ENCODE assay signal across 36 mouse cellular contexts in genomic region chr9:119759457-119759856, GRCm38 (mm10). TPM values are rescaled to one million over a fixed set of nuclear protein-coding genes. Genes with fewer than 3 reads are reported as not detected.
A peak's percentile ranks its signal among the peaks of the same experiment; 100 is the strongest.
DNase-seq lines count a peak whose midpoint lies in the region; TF ChIP-seq lines count a peak whose summit lies in the region.
"Had no signal": no experiment of that assay in that cellular context is flagged by ENCODE, and none has a peak within 500 bp of the region (broad histone marks: within the 10 kb centered on the region; RNA-seq: fewer than 3 reads in every experiment).

No protein-coding gene starts in this region.

- H3K9ac ChIP-seq in heart, adult 2 months (ENCODE audit: low read depth, low read length), result no peak overlapping the region
- H3K9ac ChIP-seq in CH12.LX (ENCODE audit: insufficient read depth, low read depth), result no peak overlapping the region
- H3K9ac ChIP-seq: embryonic facial prominence, embryonic 15.5 days; forebrain, embryonic 12.5 days; heart, embryonic 13.5 days; liver, embryonic 12.5 days; lung, embryonic 15.5 days; midbrain, embryonic 15.5 days; neural tube, embryonic 15.5 days; stomach, embryonic 15.5 days had no signal

- DNase-seq in heart, adult 2 months, result no peak
- no peak for DNase-seq in heart, postnatal 25 days (ENCODE audit: low spot score)
- DNase-seq in CH12.LX (ENCODE audit: extremely low read depth), result no peak
- DNase-seq in ES-CJ7 (ENCODE audit: low read depth, low spot score), result peak; percentile 18
- DNase-seq in brain, embryonic 14.5 days (ENCODE audit: low read depth), result no peak
- DNase-seq in urinary bladder, postnatal 25 days (ENCODE audit: low spot score), result no peak
- DNase-seq in spleen, adult 12 weeks (ENCODE audit: low spot score), result no peak
- DNase-seq: adrenal gland, adult 2 months; adrenal gland, postnatal 36 days; cerebellum, adult 2 months; cerebellum, postnatal 14 days; gastrocnemius, postnatal 36 days; heart, postnatal 10 days; kidney, postnatal 25 days; retina, postnatal 1 day; right cerebral cortex, postnatal 14 days; thymus, postnatal 14 days had no signal

- no peaks in the 10 kb centered on the region for H3K27me3 ChIP-seq in heart, adult 2 months (ENCODE audit: control insufficient read depth, insufficient read depth, low read length)
- H3K27me3 ChIP-seq in CH12.LX (replicated peaks), result peaks cover 3% of the 10 kb centered on the region
- H3K27me3 ChIP-seq: embryonic facial prominence, embryonic 15.5 days; forebrain, embryonic 12.5 days; heart, embryonic 13.5 days; liver, embryonic 12.5 days; lung, embryonic 15.5 days; midbrain, embryonic 15.5 days; neural tube, embryonic 15.5 days; stomach, embryonic 15.5 days had no signal

- no peak overlapping the region for H3K4me2 ChIP-seq in CH12.LX (ENCODE audit: insufficient read depth, low read depth, poor library complexity, severe bottlenecking)
- H3K4me2 ChIP-seq: embryonic facial prominence, embryonic 15.5 days; forebrain, embryonic 12.5 days; heart, embryonic 13.5 days; liver, embryonic 12.5 days; lung, embryonic 15.5 days; midbrain, embryonic 15.5 days; neural tube, embryonic 15.5 days; stomach, embryonic 15.5 days had no signal

- no peaks in the 10 kb centered on the region for H3K36me3 ChIP-seq in heart, adult 2 months (ENCODE audit: control insufficient read depth, insufficient read depth, low read length)
- H3K36me3 ChIP-seq in CH12.LX (replicated peaks in 1 of 2; ENCODE audit: control insufficient read depth in 1 of 2, insufficient read depth in 1 of 2, low read length in 1 of 2), result no peaks in the 10 kb centered on the region
- H3K36me3 ChIP-seq: embryonic facial prominence, embryonic 10.5 days; embryonic facial prominence, embryonic 15.5 days; forebrain, embryonic 12.5 days; G1E; heart, embryonic 13.5 days; hindbrain, embryonic 10.5 days; liver, embryonic 12.5 days; lung, embryonic 15.5 days; midbrain, embryonic 10.5 days; midbrain, embryonic 15.5 days; neural tube, embryonic 15.5 days; stomach, embryonic 15.5 days had no signal

- peaks cover 8% of the 10 kb centered on the region for H3K9me3 ChIP-seq in CH12.LX (replicated peaks; ENCODE audit: low read length)
- H3K9me3 ChIP-seq: lung, embryonic 15.5 days; neural tube, embryonic 15.5 days; stomach, embryonic 15.5 days had no signal

- in situ Hi-C loops in CH12.LX (cut with MboI; ENCODE audit: low pct_ligation_motif_present, low pct_unique_long_range_greater_than_20kb, low sequenced_read_pairs), result loop anchor here (10.0 kb wide), 1 partner anchor 295 kb away; no protein-coding TSS in a partner anchor

- TF ChIP-seq RAD21 in CH12.LX (IDR thresholded peaks at IDR 0.05; ENCODE audit: low read depth, low read length), result no peak

- H3K79me2 ChIP-seq in heart, adult 2 months (replicated peaks; ENCODE audit: control insufficient read depth, insufficient read depth, low read length), result no peaks in the 10 kb centered on the region
- no peaks in the 10 kb centered on the region for H3K79me2 ChIP-seq in CH12.LX (replicated peaks; ENCODE audit: control insufficient read depth, extremely low read depth, insufficient read depth, poor library complexity, severe bottlenecking)

- H3K27ac ChIP-seq in heart, adult 2 months, result no peak overlapping the region
- H3K27ac ChIP-seq in CH12.LX (ENCODE audit: insufficient read depth, low read depth), result no peak overlapping the region
- H3K27ac ChIP-seq: embryonic facial prominence, embryonic 10.5 days; embryonic facial prominence, embryonic 15.5 days; forebrain, embryonic 12.5 days; heart, embryonic 13.5 days; hindbrain, embryonic 10.5 days; liver, embryonic 12.5 days; lung, embryonic 15.5 days; midbrain, embryonic 10.5 days; midbrain, embryonic 15.5 days; neural tube, embryonic 15.5 days; stomach, embryonic 15.5 days had no signal

- TF ChIP-seq CTCF in heart, adult 2 months (IDR thresholded peaks at IDR 0.05), result 0 out of 2 replicates have a peak, but pooled peaks have one; percentile 9
- peak; percentile 5 to 10; a peak in 1 of 4 replicates for TF ChIP-seq CTCF in CH12.LX (conservative IDR thresholded peaks at IDR 0.05 in 1 of 2, IDR thresholded peaks at IDR 0.05 in 1 of 2; ENCODE audit: low read depth in 2 of 2, low read length in 2 of 2)
- TF ChIP-seq CTCF in brain, embryonic 14.5 days (IDR thresholded peaks at IDR 0.05; ENCODE audit: borderline replicate concordance, extremely low read depth, insufficient read depth, insufficient read length), result peak; percentile 24; the same call in 1 of the 2 replicates

- no peak for TF ChIP-seq EP300 in heart, adult 2 months (IDR thresholded peaks at IDR 0.05; ENCODE audit: insufficient read depth, low read depth, low read length)
- TF ChIP-seq EP300 in CH12.LX (IDR thresholded peaks at IDR 0.05; ENCODE audit: low read length), result no peak

- intact Hi-C loops in heart, adult 2 months (cut with DNase I), result no loop called here
- intact Hi-C loops in heart, postnatal 25 days (cut with DNase I), result no loop called here

- WGBS in heart, adult 2 months, result 85% methylated on average over 1 of the region's 1 CpGs

- no peaks in the 10 kb centered on the region for H3K4me1 ChIP-seq in heart, adult 2 months (ENCODE audit: control insufficient read depth, insufficient read depth, low read length)
- H3K4me1 ChIP-seq in CH12.LX (ENCODE audit: control insufficient read depth in 1 of 2, insufficient read depth in 2 of 2), result no peaks in the 10 kb centered on the region
- H3K4me1 ChIP-seq: embryonic facial prominence, embryonic 10.5 days; embryonic facial prominence, embryonic 15.5 days; forebrain, embryonic 12.5 days; heart, embryonic 13.5 days; hindbrain, embryonic 10.5 days; liver, embryonic 12.5 days; lung, embryonic 15.5 days; midbrain, embryonic 10.5 days; midbrain, embryonic 15.5 days; neural tube, embryonic 15.5 days; stomach, embryonic 15.5 days had no signal

- no peak overlapping the region for H3K4me3 ChIP-seq in heart, adult 2 months
- H3K4me3 ChIP-seq in CH12.LX (replicated peaks in 1 of 3; ENCODE audit: low read depth in 2 of 3, low read length in 2 of 3, poor library complexity in 1 of 3), result no peak overlapping the region
- H3K4me3 ChIP-seq: embryonic facial prominence, embryonic 10.5 days; embryonic facial prominence, embryonic 15.5 days; forebrain, embryonic 12.5 days; heart, embryonic 13.5 days; hindbrain, embryonic 10.5 days; liver, embryonic 12.5 days; lung, embryonic 15.5 days; midbrain, embryonic 10.5 days; midbrain, embryonic 15.5 days; neural tube, embryonic 15.5 days; stomach, embryonic 15.5 days had no signal

- no peak for TF ChIP-seq POLR2A in heart, adult 2 months (IDR thresholded peaks at IDR 0.05; ENCODE audit: insufficient read depth, low read depth, low read length)
- no peak for TF ChIP-seq POLR2A in CH12.LX (IDR thresholded peaks at IDR 0.05; ENCODE audit: low read depth, low read length)
- no peak for TF ChIP-seq POLR2A in brain, embryonic 14.5 days (IDR thresholded peaks at IDR 0.05; ENCODE audit: borderline replicate concordance, extremely low read depth, insufficient read depth, insufficient read length, poor library complexity, severe bottlenecking)

- dilution Hi-C loops in CH12.LX (cut with MboI; ENCODE audit: extremely low pct_ligation_motif_present, extremely low pct_unique_long_range_greater_than_20kb, low sequenced_read_pairs), result no loop called here

TF ChIP-seq in CH12.LX, 34 proteins besides CTCF, POLR2A, EP300 and RAD21:
- TF ChIP-seq USF2 (conservative IDR thresholded peaks at IDR 0.05; ENCODE audit: low read depth, low read length) (no peak), TCF12 (IDR thresholded peaks at IDR 0.05; ENCODE audit: low read depth, low read length) (no peak), MAFK (IDR thresholded peaks at IDR 0.05; ENCODE audit: insufficient replicate concordance, low read length) (no peak), CHD1 (IDR thresholded peaks at IDR 0.05; ENCODE audit: low read depth, low read length) (no peak)

RNA-seq across cellular contexts. Expression of gene Scn10a, which starts 40.3 kb away (rescaled TPM):
- total RNA-seq in heart, adult 2 months (2021), result under 1 TPM; 0.37 to 0.70 TPM
- 0.64 and 1.4 TPM in 2 replicates for polyA plus RNA-seq in heart, adult 2 months (2012; rRNA removed)
- under 1 TPM; 0.36 to 0.45 TPM for total RNA-seq in heart, postnatal 25 days (2021)
- total RNA-seq in CH12.LX (2012; rRNA removed) (not detected in 2 replicates), CH12.LX (2014; rRNA removed) (not detected in 2 replicates)
- polyA plus RNA-seq in CH12.LX (2012; ENCODE audit: insufficient read length, low read depth), result not detected in 2 replicates
- polyA plus RNA-seq in brain, embryonic 14.5 days (2012; rRNA removed), result 0.44 and 0.90 TPM in 2 replicates
- total RNA-seq: adrenal gland, adult 2 months; adrenal gland, postnatal 36 days; gastrocnemius, postnatal 36 days; layer of hippocampus, adult 8-10 months; layer of hippocampus, postnatal 25 days; megakaryocyte progenitor cell, adult 5-6 weeks had no signal
- polyA plus RNA-seq: activated CD4-positive, CD25-positive, alpha-beta regulatory T cell, adult 4 months; adrenal gland, adult 2 months; cerebellum, adult 2 months; G1E; kidney, embryonic 14.5 days; midbrain, embryonic 15.5 days; small intestine, adult 2 months; stomach, embryonic 15.5 days; urinary bladder, adult 2 months had no signal
